Mouse (Mus musculus): Measurements from ENCODE around the gene Tamm41. TPM values are rescaled to one million over a fixed set of nuclear protein-coding genes. Genes with fewer than 3 reads are reported as not detected.

Gene Tamm41
- polyA plus RNA-seq (2012; rRNA removed): 35.7 and 40.3 TPM in 2 replicates

GRCm38 (mm10) chr6:115037103-115038094 lies at the start of gene Tamm41:
Gene Tamm41, minus strand, starts transcription at chr6:115037876.

GRCm38 (mm10) chr6:114969213-114970120 lies 68.2 kb downstream of the Tamm41 start, which contains the start of gene Vgll4:
Gene Vgll4, minus strand, starts transcription at chr6:114969994.

Other genes starting within 250 kb of the Tamm41 start
- gene Vgll4, start 67.9 kb downstream of the Tamm41 start, polyA plus RNA-seq (2012; rRNA removed): 35.3 and 36.4 TPM in 2 replicates
- gene Syn2, start 97.0 kb upstream of the Tamm41 start, polyA plus RNA-seq (2012; rRNA removed): 106 and 111 TPM in 2 replicates
- gene Gm17482, start 189.5 kb upstream of the Tamm41 start, polyA plus RNA-seq (2012; rRNA removed): not detected in 2 replicates
- gene Timp4, start 214.3 kb upstream of the Tamm41 start, polyA plus RNA-seq (2012; rRNA removed): 5.8 and 7.3 TPM in 2 replicates